Comparison of ENCODE assay signal across 23 mouse cellular contexts in genomic region chrX:159447133-159447532, GRCm38 (mm10). TPM values are rescaled to one million over a fixed set of nuclear protein-coding genes. Genes with fewer than 3 reads are reported as not detected.
DNase-seq lines count a peak whose midpoint lies in the region; ATAC-seq and TF ChIP-seq lines count a peak whose summit lies in the region.
"Had no signal": no experiment of that assay in that cellular context is flagged by ENCODE, and none has a peak within 500 bp of the region (broad histone marks: within the 10 kb centered on the region; RNA-seq: fewer than 3 reads in every experiment).

No protein-coding gene starts in this region.

- TF ChIP-seq EP300 in MEL (IDR thresholded peaks at IDR 0.05; ENCODE audit: low read depth in 1 of 2, low read length in 2 of 2): no peak

- DNase-seq in CD4-positive helper T cell, adult 2 months (ENCODE audit: low read depth, low spot score): peak; percentile 11
- DNase-seq in MEL (ENCODE audit: low read depth, low spot score): peak; percentile 23
- peak; percentile 54 for DNase-seq in induced T-regulatory cell, adult 2 months (ENCODE audit: low read depth)
- DNase-seq in urinary bladder, postnatal 4 days (ENCODE audit: low spot score in 2 of 2): no peak
- DNase-seq in cerebellum, adult 9-11 months: no peak
- no peak for DNase-seq in urinary bladder, postnatal 10 days (ENCODE audit: low spot score)
- DNase-seq: adrenal gland, adult 8-10 months; adrenal gland, postnatal 14 days; adrenal gland, postnatal 36 days; B cell, adult 2 months; cerebellum, adult 11-12 months; cerebellum, adult 2 months; cerebellum, adult 9-10 months; cerebellum, postnatal 14 days; cerebellum, postnatal 36 days; embryo, embryonic 11 days had no signal

- H3K4me3 ChIP-seq in MEL (ENCODE audit: control insufficient read depth in 1 of 2, insufficient read depth in 1 of 2, low read depth in 2 of 2, low read length in 2 of 2): no peak overlapping the region
- H3K4me3 ChIP-seq in midbrain, embryonic 15.5 days: no peak overlapping the region
- H3K4me3 ChIP-seq: embryonic facial prominence, embryonic 10.5 days; embryonic facial prominence, embryonic 12.5 days had no signal

- no peaks in the 10 kb centered on the region for H3K79me2 ChIP-seq in MEL (ENCODE audit: control insufficient read depth, insufficient read depth, low read length, poor library complexity)

- H3K4me2 ChIP-seq in midbrain, embryonic 15.5 days: no peak overlapping the region
- H3K4me2 ChIP-seq: embryonic facial prominence, embryonic 12.5 days had no signal

- no peak for TF ChIP-seq CTCF in MEL (IDR thresholded peaks at IDR 0.05 in 2 of 3, conservative IDR thresholded peaks at IDR 0.05 in 1 of 3; ENCODE audit: control insufficient read depth in 1 of 3, insufficient read depth in 1 of 3, low read depth in 2 of 3, low read length in 3 of 3, poor library complexity in 1 of 3, severe bottlenecking in 1 of 3)

- no peak overlapping the region for H3K9ac ChIP-seq in MEL (ENCODE audit: control insufficient read depth, low read depth, low read length, poor library complexity, severe bottlenecking)
- no peak overlapping the region for H3K9ac ChIP-seq in midbrain, embryonic 15.5 days
- H3K9ac ChIP-seq: embryonic facial prominence, embryonic 12.5 days had no signal

- TF ChIP-seq RAD21 in MEL (IDR thresholded peaks at IDR 0.05; ENCODE audit: low read depth, low read length): no peak

- peaks cover 0 to 3% of the 10 kb centered on the region in 2 experiments; a peak in 1 of 4 replicates for H3K4me1 ChIP-seq in MEL (ENCODE audit: control insufficient read depth in 1 of 2, insufficient read depth in 2 of 2, low read length in 2 of 2)
- H3K4me1 ChIP-seq in midbrain, embryonic 15.5 days: no peaks in the 10 kb centered on the region
- H3K4me1 ChIP-seq: embryonic facial prominence, embryonic 10.5 days; embryonic facial prominence, embryonic 12.5 days had no signal

- peak; percentile 85 for ATAC-seq in CD4-positive, CD25-positive, alpha-beta regulatory T cell, adult 4 months
- ATAC-seq in midbrain, embryonic 15.5 days (replicated peaks): no peak
- ATAC-seq: forebrain, embryonic 14.5 days; forebrain, embryonic 16.5 days had no signal

- no peaks in the 10 kb centered on the region for H3K9me3 ChIP-seq in MEL (replicated peaks; ENCODE audit: insufficient read depth, low read length)
- no peaks in the 10 kb centered on the region for H3K9me3 ChIP-seq in midbrain, embryonic 15.5 days
- H3K9me3 ChIP-seq: embryonic facial prominence, embryonic 10.5 days; embryonic facial prominence, embryonic 12.5 days; G1E had no signal

- H3K27me3 ChIP-seq in MEL (ENCODE audit: control insufficient read depth in 1 of 2, insufficient read depth in 2 of 2, low read length in 2 of 2): no peaks in the 10 kb centered on the region
- H3K27me3 ChIP-seq in midbrain, embryonic 15.5 days (replicated peaks): no peaks in the 10 kb centered on the region
- H3K27me3 ChIP-seq: embryonic facial prominence, embryonic 12.5 days had no signal

- TF ChIP-seq POLR2A in MEL (IDR thresholded peaks at IDR 0.05; ENCODE audit: control insufficient read depth in 1 of 2, insufficient read depth in 1 of 2, low read depth in 1 of 2, low read length in 2 of 2, poor library complexity in 1 of 2): no peak

- 88% methylated on average over 1 of the region's 1 CpGs for WGBS in midbrain, embryonic 15.5 days

- no peaks in the 10 kb centered on the region for H3K36me3 ChIP-seq in MEL (ENCODE audit: control insufficient read depth in 1 of 2, insufficient read depth in 2 of 2, low read length in 2 of 2)
- no peaks in the 10 kb centered on the region for H3K36me3 ChIP-seq in midbrain, embryonic 15.5 days (replicated peaks)
- H3K36me3 ChIP-seq: embryonic facial prominence, embryonic 10.5 days; embryonic facial prominence, embryonic 12.5 days; G1E had no signal

- no peak overlapping the region for H3K27ac ChIP-seq in MEL (ENCODE audit: control insufficient read depth, low read depth, low read length)
- no peak overlapping the region for H3K27ac ChIP-seq in midbrain, embryonic 15.5 days
- H3K27ac ChIP-seq: embryonic facial prominence, embryonic 10.5 days; embryonic facial prominence, embryonic 12.5 days had no signal

TF ChIP-seq in MEL, 35 proteins besides CTCF, POLR2A, EP300 and RAD21:
- TF ChIP-seq MAFK (IDR thresholded peaks at IDR 0.05; ENCODE audit: borderline replicate concordance, low read depth, low read length) (no peak), E2F4 (IDR thresholded peaks at IDR 0.05; ENCODE audit: borderline replicate concordance, low read depth, low read length) (no peak), TAL1 (IDR thresholded peaks at IDR 0.05; ENCODE audit: low read length) (no peak), ZMIZ1 (IDR thresholded peaks at IDR 0.05; ENCODE audit: low read depth, low read length) (no peak), MYC (IDR thresholded peaks at IDR 0.05; ENCODE audit: low read depth, low read length) (no peak), CHD1 (IDR thresholded peaks at IDR 0.05; ENCODE audit: low read depth, low read length) (no peak), NELFE (IDR thresholded peaks at IDR 0.05; ENCODE audit: low read depth, low read length) (no peak), RCOR1 (IDR thresholded peaks at IDR 0.05; ENCODE audit: low read depth, low read length) (no peak), POLR2AphosphoS5 (IDR thresholded peaks at IDR 0.05; ENCODE audit: borderline replicate concordance, low read depth, low read length) (no peak), HCFC1 (IDR thresholded peaks at IDR 0.05; ENCODE audit: low read depth, low read length) (no peak), UBTF (IDR thresholded peaks at IDR 0.05; ENCODE audit: borderline replicate concordance, insufficient read depth, low read depth, low read length) (no peak), MXI1 (IDR thresholded peaks at IDR 0.05; ENCODE audit: low read depth, low read length) (no peak), ETS1 (IDR thresholded peaks at IDR 0.05; ENCODE audit: low read depth, low read length) (no peak), MAZ (IDR thresholded peaks at IDR 0.05; ENCODE audit: low read depth, low read length) (no peak), ZC3H11A (IDR thresholded peaks at IDR 0.05; ENCODE audit: low read depth, low read length) (no peak), CHD2 (IDR thresholded peaks at IDR 0.05; ENCODE audit: low read length) (no peak), SIN3A (IDR thresholded peaks at IDR 0.05; ENCODE audit: low read length) (no peak)

RNA-seq across cellular contexts. Expression of gene Map7d2, which starts 32.8 kb away (rescaled TPM):
- not detected for polyA plus RNA-seq in CD4-positive, CD25-positive, alpha-beta regulatory T cell, adult 4 months (2017; shearing (Covaris generic))
- total RNA-seq in MEL (2012; rRNA removed): not detected in 2 replicates
- under 1 TPM in 1 of 2 experiments, not detected in 1; 0.10 TPM for polyA plus RNA-seq in MEL (2012; ENCODE audit: insufficient read depth in 1 of 2, insufficient read length in 2 of 2, low read depth in 1 of 2, low replicate concordance in 2 of 2, missing spikeins in 1 of 2)
- polyA plus RNA-seq in midbrain, embryonic 15.5 days (2015; fragmentation: Nextera tagmentation; extraction: Ambion mirVana): 37.2 and 40.1 TPM in 2 replicates
- polyA plus RNA-seq: G1E had no signal

Comparison
In these comparisons a context has a peak if more than half of its experiments do, and no peak if none do; other contexts are left out.
1. DNase-seq: peak in CD4-positive helper T cell, adult 2 months (single experiment), MEL (single experiment) and induced T-regulatory cell, adult 2 months (single experiment); none in urinary bladder, postnatal 4 days (0 of 2), cerebellum, adult 9-11 months (single experiment) and urinary bladder, postnatal 10 days (single experiment).
2. RNA of gene Map7d2, which starts 32.8 kb away (polyA plus RNA-seq): 37.2 to 40.1 TPM in midbrain, embryonic 15.5 days; 0.10 TPM in MEL and not detected in CD4-positive, CD25-positive, alpha-beta regulatory T cell, adult 4 months; every median in the first group is over 10 times any median in the second.